Mouse (Mus musculus): Measurements from ENCODE around the gene Cand1. TPM values are rescaled to one million over a fixed set of nuclear protein-coding genes. Genes with fewer than 3 reads are reported as not detected.

Gene Cand1
- total RNA-seq, 2 experiments from 2014 or later, result 146 to 151 TPM

DNA sequence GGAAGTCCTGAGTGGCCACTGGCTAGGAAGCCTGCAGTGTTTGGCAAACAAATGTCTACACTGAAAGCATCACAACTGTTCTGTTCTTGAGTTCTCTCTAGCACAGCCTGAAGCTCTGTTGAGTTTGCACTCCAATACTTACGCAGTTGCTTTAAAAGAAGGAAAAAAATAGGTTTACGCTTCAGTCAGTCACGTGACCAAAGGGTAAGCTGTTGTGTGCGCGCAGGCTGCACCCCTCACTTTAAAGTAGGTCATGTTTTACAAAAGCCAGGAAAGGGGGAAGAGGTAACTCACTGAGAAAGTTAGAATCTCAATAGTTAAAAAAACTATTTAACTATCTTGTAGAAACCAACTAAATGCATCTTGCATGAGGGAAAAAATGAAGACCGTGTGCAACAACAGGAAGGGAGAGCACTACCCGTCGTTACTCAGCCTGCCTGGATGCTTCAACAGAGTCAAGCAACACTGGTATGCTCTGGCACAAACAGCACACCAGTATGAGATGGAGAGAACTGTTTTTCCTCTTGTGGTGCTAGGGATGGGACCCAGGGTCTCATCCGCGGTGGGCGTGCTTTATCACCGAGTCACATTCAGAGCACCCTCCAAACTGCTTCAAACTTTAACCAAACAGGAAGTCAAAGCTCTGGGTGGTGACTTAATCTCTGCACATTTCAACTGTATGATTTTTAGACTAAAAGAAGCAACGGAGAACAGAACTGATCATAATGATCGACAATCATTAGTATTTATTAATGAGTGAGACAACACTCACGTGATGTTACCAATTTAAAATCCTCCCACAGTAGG lies 21.4 kb downstream of the Cand1 start:
- intact Hi-C loops (cut with DNase I), result no loop called here
- DNase-seq (ENCODE audit: low spot score in 2 of 2), result peak in 1 of 2 experiments; percentile 44

GRCm38 (mm10) chr10:119212443-119212842 lies 27.4 kb downstream of the Cand1 start:
- intact Hi-C loops (cut with DNase I), result no loop called here
- DNase-seq (ENCODE audit: low spot score in 2 of 2), result no peak

- intact Hi-C loops (cut with DNase I), result no loop called here
- DNase-seq (ENCODE audit: low spot score in 2 of 2), result no peak
Measured at GRCm38 (mm10) chr10:119211251-119211650, 28.6 kb downstream of the Cand1 start.

DNA sequence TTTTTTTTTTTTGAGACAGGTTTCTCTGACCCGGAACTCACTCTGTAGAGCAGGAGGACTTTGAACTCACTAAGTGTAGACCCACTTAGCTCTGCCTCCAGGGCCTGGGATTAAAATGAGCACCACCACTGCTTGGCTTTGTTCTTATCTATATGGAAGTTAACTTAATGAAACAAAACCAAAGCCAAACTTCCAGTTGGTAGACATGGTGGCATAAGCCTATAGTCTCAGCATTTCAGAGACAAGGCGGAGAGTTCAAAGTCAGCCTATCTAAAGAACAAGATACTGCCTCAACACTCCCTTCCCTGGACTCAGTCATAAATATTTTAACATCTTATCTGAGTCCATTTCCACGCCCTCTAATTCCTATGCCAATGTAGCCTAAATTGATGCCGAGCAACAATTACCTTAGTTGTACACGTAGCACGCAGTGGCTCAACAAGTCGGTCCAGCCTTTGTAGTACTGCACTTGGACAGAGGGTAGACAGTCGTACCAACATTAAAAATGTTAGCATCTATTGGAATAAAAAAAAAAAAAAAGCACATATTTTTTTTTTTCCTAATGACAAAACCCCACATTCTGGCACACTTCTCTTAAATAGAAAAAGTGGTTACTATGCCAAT lies 33.4 kb downstream of the Cand1 start:
- intact Hi-C loops (cut with DNase I), result no loop called here
- DNase-seq (ENCODE audit: low spot score in 2 of 2), result no peak

- DNase-seq (ENCODE audit: low spot score in 2 of 2), result no peak
- intact Hi-C loops (cut with DNase I), result no loop called here
Measured at GRCm38 (mm10) chr10:119205229-119205628, 34.6 kb downstream of the Cand1 start.

GRCm38 (mm10) chr10:119204334-119204946 lies 35.4 kb downstream of the Cand1 start:
- intact Hi-C loops (cut with DNase I), result no loop called here
- no peak for DNase-seq (ENCODE audit: low spot score in 2 of 2)

- intact Hi-C loops (cut with DNase I), result no loop called here
- DNase-seq (ENCODE audit: low spot score in 2 of 2), result no peak
Measured at GRCm38 (mm10) chr10:119199864-119200263, 40.0 kb downstream of the Cand1 start.

DNA sequence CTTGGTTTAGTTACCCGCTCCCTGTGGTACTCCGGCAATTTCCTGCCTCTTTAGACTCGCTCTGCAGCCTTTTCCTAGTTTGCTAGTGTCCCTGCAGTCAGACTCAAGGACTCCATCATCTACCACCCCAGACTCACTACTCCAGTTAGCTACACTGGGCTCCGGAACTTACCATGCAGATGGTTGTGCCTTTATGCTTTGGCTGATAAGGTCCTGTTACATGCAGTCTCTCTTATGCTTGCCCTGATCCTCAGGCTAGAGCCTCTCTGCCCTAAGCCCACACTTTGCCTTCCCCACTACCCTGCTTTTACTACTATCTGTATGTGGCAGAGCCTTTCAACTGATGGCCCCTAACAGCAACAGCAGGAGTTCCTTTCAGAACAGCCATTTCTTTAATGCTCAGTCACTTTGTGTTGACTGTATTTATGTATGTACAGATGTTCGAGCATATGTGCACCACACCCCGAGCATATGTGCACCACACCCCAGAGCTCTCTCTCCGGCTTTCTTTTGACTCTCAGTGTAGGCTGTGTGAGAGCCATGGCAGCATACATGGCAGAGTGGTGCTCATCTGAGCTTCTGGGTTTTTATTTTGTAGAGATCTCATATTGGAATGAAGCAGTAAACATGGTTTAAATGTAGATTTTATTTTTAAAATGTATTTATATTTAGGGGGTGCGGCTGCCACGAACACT lies 41.5 kb downstream of the Cand1 start:
- intact Hi-C loops (cut with DNase I), result no loop called here
- peak in 1 of 2 experiments; percentile 65 for DNase-seq (ENCODE audit: low spot score in 2 of 2)

DNA sequence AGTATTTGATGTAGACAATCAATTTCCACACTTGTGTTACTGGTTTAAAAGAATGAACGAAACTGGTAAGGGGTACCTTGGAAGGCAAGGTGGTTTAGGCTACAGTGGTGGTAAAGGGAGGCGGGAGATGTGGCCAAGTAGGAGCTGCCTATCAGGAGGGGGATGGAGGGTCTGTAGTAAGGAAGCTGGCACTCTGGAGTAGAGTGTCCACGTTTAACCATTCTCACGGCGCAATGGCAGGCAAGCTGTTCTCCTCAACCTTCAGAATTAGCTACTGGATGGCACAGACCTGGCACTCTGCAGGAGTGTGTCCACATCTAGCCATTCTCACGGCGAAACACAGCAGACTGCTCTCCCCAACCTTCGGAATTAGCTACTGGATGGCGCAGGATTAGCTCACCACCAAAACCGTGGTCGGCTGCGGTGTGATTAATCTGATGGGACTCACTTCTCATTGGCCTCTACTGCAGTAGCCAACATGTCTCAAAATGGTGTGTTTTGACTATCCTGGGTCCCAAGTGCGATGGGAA lies 42.2 kb downstream of the Cand1 start:
- DNase-seq (ENCODE audit: low spot score in 2 of 2), result no peak
- intact Hi-C loops (cut with DNase I), result no loop called here

DNA sequence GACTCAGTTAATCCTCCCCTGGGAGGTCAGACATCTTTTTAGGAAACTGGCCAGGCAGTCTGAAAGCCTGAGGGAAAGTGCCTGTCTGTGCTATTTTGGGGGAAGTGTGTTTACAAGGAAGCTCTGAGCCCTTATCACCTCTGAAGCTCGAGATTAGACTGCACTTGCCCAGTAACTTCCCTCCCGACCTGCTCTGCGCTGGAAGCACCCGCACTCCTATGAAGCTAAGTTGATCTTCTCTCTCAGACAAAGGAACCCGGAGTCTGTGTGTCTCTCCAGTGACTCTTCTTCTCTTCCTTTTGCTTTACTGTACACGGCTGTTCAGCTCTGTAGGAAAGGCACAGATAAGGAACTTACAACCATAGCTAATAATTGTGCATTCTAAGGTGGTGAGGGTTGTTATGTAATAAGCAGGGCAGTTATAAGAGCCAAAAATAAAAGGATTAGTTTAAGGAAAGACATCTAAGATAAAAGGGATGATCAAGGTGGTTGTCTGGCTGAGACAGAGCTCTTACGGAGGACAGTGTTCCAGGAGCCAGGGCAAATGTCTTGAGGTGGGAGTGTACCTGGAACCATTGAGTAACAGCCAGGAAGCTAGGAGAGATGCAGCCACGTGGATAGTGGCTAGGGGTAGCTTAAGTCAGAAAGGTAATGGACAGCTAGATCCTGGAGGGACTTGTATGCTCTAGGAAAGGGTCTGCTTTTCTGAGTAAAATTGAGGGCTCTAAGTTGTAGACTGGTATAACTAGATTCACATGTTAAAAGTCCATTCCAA lies 47.1 kb downstream of the Cand1 start:
- intact Hi-C loops (cut with DNase I), result no loop called here
- DNase-seq (ENCODE audit: low spot score in 2 of 2), result no peak

DNA sequence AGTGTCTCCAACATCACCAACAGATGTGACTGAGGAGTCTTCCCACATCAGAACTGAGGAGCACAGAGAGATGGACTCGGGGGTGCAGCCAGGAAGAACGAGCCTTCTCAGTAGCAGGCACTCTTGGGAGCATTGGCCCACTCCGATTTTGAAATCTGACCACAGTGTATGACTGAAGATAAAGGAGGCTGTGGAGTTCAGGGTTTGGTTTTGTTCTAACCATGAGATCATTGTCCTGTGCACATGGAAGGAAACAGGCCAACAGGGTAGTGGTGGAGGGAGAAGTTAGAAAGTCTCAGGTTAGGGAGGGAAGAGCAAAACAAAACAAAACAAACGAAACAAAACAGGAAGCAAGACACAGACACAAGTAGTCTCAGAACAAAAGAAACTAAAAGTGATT lies 52.1 kb downstream of the Cand1 start:
- intact Hi-C loops (cut with DNase I), result no loop called here
- no peak for DNase-seq (ENCODE audit: low spot score in 2 of 2)

DNA sequence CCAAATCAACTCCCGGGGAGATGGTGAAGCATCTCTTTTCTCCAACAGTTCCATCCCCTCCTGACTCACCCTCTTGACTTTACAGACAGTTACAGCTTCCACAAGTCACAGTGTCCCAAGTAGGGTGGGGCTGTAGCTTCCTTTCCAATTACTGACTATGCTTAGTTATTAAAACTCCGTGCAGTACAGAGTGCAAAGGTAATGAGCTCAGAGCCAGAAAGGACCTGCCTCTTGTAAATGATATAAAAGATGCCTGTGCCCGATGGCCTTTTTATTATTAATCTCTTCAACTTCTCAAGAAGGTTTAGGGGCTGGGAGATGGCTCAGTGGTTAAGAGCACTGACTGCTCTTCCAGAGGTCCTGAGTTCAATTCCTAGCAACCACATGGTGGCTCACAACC lies 70.2 kb downstream of the Cand1 start:
- DNase-seq (ENCODE audit: low spot score in 2 of 2), result no peak
- intact Hi-C loops (cut with DNase I), result loop anchor here (5.0 kb wide), 1 partner anchor 72 kb away; no protein-coding TSS in a partner anchor

DNA sequence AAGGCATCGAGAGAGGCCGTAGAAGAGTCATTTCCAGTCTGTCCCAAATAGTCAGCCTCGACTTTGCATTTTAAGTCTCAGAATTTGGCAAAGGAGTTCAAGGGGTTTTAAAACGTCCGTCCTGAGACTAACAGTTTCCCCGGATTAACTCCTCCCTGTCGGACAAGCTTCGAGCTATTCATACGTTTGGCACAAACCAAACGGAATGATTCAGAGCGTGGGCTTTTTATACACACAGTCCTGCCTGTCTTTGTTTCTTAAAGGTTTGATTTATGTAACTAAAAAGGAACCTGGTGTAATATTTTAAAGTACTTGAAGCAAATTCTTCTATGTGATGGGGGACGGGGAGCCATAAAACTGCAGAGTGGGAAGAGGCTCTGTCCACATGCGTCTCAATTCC lies 70.6 kb downstream of the Cand1 start:
- intact Hi-C loops (cut with DNase I), result loop anchor here (5.0 kb wide), 1 partner anchor 72 kb away; no protein-coding TSS in a partner anchor
- DNase-seq (ENCODE audit: low spot score in 2 of 2), result peak; percentile 9 to 10

DNA sequence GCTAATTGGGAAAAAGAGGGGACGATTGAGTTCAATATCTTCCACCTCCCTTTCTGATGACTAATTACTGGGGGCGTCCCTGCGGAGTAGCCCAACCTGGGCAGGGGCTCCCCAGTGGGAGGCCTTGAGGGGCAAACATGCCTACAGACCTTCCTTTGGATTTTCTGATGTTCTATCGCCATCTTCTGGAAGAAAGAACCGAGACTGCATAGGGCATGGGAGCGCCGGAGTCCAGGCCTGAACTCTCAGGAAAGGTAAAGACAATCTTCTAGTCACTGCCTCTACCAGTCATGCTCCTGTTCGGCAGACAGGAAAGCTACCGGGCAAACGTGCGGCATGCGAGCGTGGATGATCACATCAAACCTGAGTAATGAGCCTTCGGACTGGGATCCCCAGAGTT lies 71.1 kb downstream of the Cand1 start:
- DNase-seq (ENCODE audit: low spot score in 2 of 2), result peak; percentile 17 to 47
- intact Hi-C loops (cut with DNase I), result loop anchor here (5.0 kb wide), 1 partner anchor 71 kb away; no protein-coding TSS in a partner anchor

GRCm38 (mm10) chr10:119167858-119168257 lies 72.0 kb downstream of the Cand1 start:
- intact Hi-C loops (cut with DNase I), result loop anchor here (5.0 kb wide), 1 partner anchor 71 kb away; no protein-coding TSS in a partner anchor
- DNase-seq (ENCODE audit: low spot score in 2 of 2), result no peak

- intact Hi-C loops (cut with DNase I), result loop anchor here (5.0 kb wide), 1 partner anchor 68 kb away; no protein-coding TSS in a partner anchor
- no peak for DNase-seq (ENCODE audit: low spot score in 2 of 2)
Measured at GRCm38 (mm10) chr10:119165051-119165450, 74.8 kb downstream of the Cand1 start.

DNA sequence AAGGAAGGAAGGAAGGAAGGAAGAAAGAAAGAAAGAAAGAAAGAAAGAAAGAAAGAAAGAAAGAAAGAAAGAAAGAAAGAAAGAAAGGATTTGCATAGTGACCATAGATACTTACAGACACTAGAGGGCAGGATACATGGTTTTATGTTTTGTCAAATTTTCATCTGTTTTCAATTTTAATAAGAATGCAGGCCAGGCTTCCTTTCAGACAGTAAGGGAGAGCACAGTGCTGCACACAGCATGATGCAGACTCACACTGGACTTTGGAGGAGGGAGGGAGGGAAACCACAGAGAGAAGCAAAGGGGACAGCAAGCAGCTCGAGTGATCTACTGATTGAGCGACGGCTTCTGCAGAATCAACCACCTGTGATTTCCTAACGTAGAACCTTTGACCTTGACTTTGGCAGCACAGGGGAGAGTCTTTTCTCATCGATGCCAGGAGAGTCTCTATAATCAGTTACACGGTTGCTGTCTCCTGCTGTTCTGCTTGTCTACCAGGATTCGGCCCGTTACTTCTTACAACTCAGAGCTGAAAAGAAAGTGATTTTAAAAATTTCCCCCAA lies 78.0 kb downstream of the Cand1 start:
- no peak for DNase-seq (ENCODE audit: low spot score in 2 of 2)
- intact Hi-C loops (cut with DNase I), result no loop called here

- DNase-seq (ENCODE audit: low spot score in 2 of 2), result no peak
- intact Hi-C loops (cut with DNase I), result no loop called here
Measured at GRCm38 (mm10) chr10:119160161-119160560, 79.7 kb downstream of the Cand1 start.

DNA sequence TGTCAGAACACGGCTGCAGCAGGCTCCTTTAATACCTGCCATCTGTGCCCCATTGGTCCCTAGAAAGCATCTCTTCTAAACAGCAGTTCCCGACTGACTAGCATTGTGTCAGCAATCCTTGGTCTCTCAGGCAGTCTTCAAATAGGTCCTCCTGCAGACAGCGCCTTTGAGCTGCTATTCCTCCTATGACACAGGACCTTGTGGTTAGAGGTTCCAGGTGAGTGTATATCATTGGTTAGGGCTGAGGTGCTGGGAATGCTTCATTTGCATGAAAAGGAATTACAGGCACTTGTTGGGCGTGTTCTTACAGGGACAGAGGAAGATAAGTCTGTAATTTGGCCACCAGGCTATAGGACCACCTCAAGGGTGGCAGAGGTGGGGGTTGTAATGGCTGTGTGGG lies 90.6 kb downstream of the Cand1 start:
- DNase-seq (ENCODE audit: low spot score in 2 of 2), result no peak

More for the DNA sequence above, 90.6 kb downstream of the Cand1 start:
- intact Hi-C loops (cut with DNase I), result no loop called here
